Comparison of ENCODE assay signal across 16 mouse cellular contexts in the genomic region with DNA sequence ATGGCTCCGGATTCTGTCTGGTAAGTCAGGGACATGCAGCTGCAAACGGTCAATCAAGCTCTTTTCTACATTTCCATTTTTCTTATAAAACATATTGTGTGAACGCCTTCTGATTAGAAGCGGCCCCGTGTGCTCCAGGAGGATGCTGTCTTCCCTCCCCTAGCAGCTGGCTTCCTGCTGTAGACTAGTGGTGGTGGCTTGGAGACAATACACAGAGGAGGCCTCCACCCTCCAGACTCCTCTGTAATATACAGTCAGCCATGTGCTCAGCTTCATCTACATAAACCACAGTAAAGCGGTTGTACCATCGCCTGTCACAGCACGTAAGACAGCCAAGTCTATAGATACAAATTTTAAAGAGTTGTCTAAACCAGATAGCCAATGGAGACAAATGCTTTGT. TPM values are rescaled to one million over a fixed set of nuclear protein-coding genes. Genes with fewer than 3 reads are reported as not detected.
A peak's percentile ranks its signal among the peaks of the same experiment; 100 is the strongest.
DNase-seq lines count a peak whose midpoint lies in the region; ATAC-seq and TF ChIP-seq lines count a peak whose summit lies in the region.
"Had no signal": no experiment of that assay in that cellular context is flagged by ENCODE, and none has a peak within 500 bp of the region (broad histone marks: within the 10 kb centered on the region; RNA-seq: fewer than 3 reads in every experiment).

No protein-coding gene starts in this region.

- 0 out of 2 replicates have a peak overlapping the region, but pooled peaks have one; percentile 14 for H3K27ac ChIP-seq in forebrain, embryonic 15.5 days (replicated peaks)
- no peak overlapping the region for H3K27ac ChIP-seq in forebrain, embryonic 10.5 days
- H3K27ac ChIP-seq in kidney, postnatal 0 days, result no peak overlapping the region
- no peak overlapping the region for H3K27ac ChIP-seq in kidney, adult 2 months (ENCODE audit: insufficient read depth, low read depth, low read length)
- H3K27ac ChIP-seq: hindbrain, embryonic 14.5 days; lung, embryonic 15.5 days; midbrain, embryonic 10.5 days; neural tube, embryonic 12.5 days had no signal

- H3K9me3 ChIP-seq in forebrain, embryonic 15.5 days, result no peaks in the 10 kb centered on the region
- H3K9me3 ChIP-seq in forebrain, embryonic 10.5 days, result no peaks in the 10 kb centered on the region
- no peaks in the 10 kb centered on the region for H3K9me3 ChIP-seq in kidney, postnatal 0 days (replicated peaks; ENCODE audit: low read length)
- H3K9me3 ChIP-seq: lung, embryonic 15.5 days; midbrain, embryonic 10.5 days; neural tube, embryonic 12.5 days had no signal

- no peak overlapping the region for H3K9ac ChIP-seq in forebrain, embryonic 15.5 days (replicated peaks)
- no peak overlapping the region for H3K9ac ChIP-seq in kidney, postnatal 0 days (ENCODE audit: low read depth, low read length)
- H3K9ac ChIP-seq: hindbrain, embryonic 14.5 days; lung, embryonic 15.5 days; neural tube, embryonic 12.5 days had no signal

- no peak overlapping the region for H3K4me3 ChIP-seq in forebrain, embryonic 15.5 days
- no peak overlapping the region for H3K4me3 ChIP-seq in forebrain, embryonic 10.5 days
- no peak overlapping the region for H3K4me3 ChIP-seq in kidney, postnatal 0 days (replicated peaks; ENCODE audit: low read depth, low read length)
- no peak overlapping the region for H3K4me3 ChIP-seq in kidney, adult 2 months (ENCODE audit: insufficient read depth, low read depth, low read length)
- H3K4me3 ChIP-seq: lung, embryonic 15.5 days; midbrain, embryonic 10.5 days; neural tube, embryonic 12.5 days had no signal

- DNase-seq in forebrain, embryonic 10.5 days (ENCODE audit: extremely low spot score, low spot score), result no peak
- DNase-seq in kidney, postnatal 0 days (ENCODE audit: low spot score), result peak; percentile 44
- no peak for DNase-seq in kidney, adult 2 months
- DNase-seq in thymus, postnatal 0 days (ENCODE audit: low spot score), result peak; percentile 40
- DNase-seq in thymus, adult 18-20 months, result no peak
- no peak for DNase-seq in urinary bladder, postnatal 25 days (ENCODE audit: low spot score)
- DNase-seq in embryo, embryonic 11 days, result no peak
- DNase-seq: cerebellum, adult 11-12 months; heart, adult 18-20 months; liver; spleen, adult 18-20 months had no signal

- TF ChIP-seq CTCF in kidney, postnatal 0 days (IDR thresholded peaks at IDR 0.05; ENCODE audit: low read depth), result no peak
- TF ChIP-seq CTCF in kidney, adult 2 months (conservative IDR thresholded peaks at IDR 0.05; ENCODE audit: insufficient read depth, insufficient read length, low read depth, low read length), result no peak

- no peaks in the 10 kb centered on the region for H3K27me3 ChIP-seq in forebrain, embryonic 15.5 days
- H3K27me3 ChIP-seq in forebrain, embryonic 10.5 days (ENCODE audit: poor library complexity, severe bottlenecking), result no peaks in the 10 kb centered on the region
- no peaks in the 10 kb centered on the region for H3K27me3 ChIP-seq in kidney, postnatal 0 days (ENCODE audit: insufficient read depth, low read length)
- no peaks in the 10 kb centered on the region for H3K27me3 ChIP-seq in kidney, adult 2 months (replicated peaks; ENCODE audit: control insufficient read depth, insufficient read depth, low read length)
- H3K27me3 ChIP-seq: lung, embryonic 15.5 days; neural tube, embryonic 12.5 days had no signal

- H3K4me2 ChIP-seq in forebrain, embryonic 15.5 days (replicated peaks), result no peak overlapping the region
- H3K4me2 ChIP-seq in kidney, postnatal 0 days (ENCODE audit: low read length), result no peak overlapping the region
- H3K4me2 ChIP-seq: hindbrain, embryonic 14.5 days; lung, embryonic 15.5 days; neural tube, embryonic 12.5 days had no signal

- WGBS in forebrain, embryonic 15.5 days, result 80% methylated on average over 8 of the region's 8 CpGs
- WGBS in forebrain, embryonic 10.5 days, result 93% methylated on average over 8 of the region's 8 CpGs
- 76% methylated on average over 8 of the region's 8 CpGs for WGBS in kidney, postnatal 0 days
- WGBS in kidney, adult 2 months, result 78% methylated on average over 8 of the region's 8 CpGs

- no peaks in the 10 kb centered on the region for H3K36me3 ChIP-seq in forebrain, embryonic 15.5 days
- H3K36me3 ChIP-seq in forebrain, embryonic 10.5 days (replicated peaks), result 0 out of 2 replicates have a peak, but pooled peaks cover 2% of the 10 kb centered on the region
- no peaks in the 10 kb centered on the region for H3K36me3 ChIP-seq in kidney, postnatal 0 days (ENCODE audit: insufficient read depth, low read length)
- no peaks in the 10 kb centered on the region for H3K36me3 ChIP-seq in kidney, adult 2 months (ENCODE audit: control insufficient read depth, insufficient read depth, low read length)
- H3K36me3 ChIP-seq: midbrain, embryonic 10.5 days; neural tube, embryonic 12.5 days had no signal

- no peak for TF ChIP-seq POLR2A in kidney, adult 2 months (IDR thresholded peaks at IDR 0.05; ENCODE audit: low read depth, low read length)

- peak; percentile 58; the same call in 1 of the 2 replicates for ATAC-seq in forebrain, embryonic 15.5 days (replicated peaks)
- no peak for ATAC-seq in kidney, postnatal 0 days (replicated peaks; ENCODE audit: low FRiP score, low read depth)

- H3K4me1 ChIP-seq in forebrain, embryonic 15.5 days, result no peaks in the 10 kb centered on the region; the same call in 1 of the 2 replicates
- H3K4me1 ChIP-seq in forebrain, embryonic 10.5 days, result no peaks in the 10 kb centered on the region
- no peaks in the 10 kb centered on the region for H3K4me1 ChIP-seq in kidney, postnatal 0 days (replicated peaks; ENCODE audit: insufficient read depth, low read length)
- H3K4me1 ChIP-seq in kidney, adult 2 months (ENCODE audit: control insufficient read depth, insufficient read depth, low read length), result no peaks in the 10 kb centered on the region
- H3K4me1 ChIP-seq: midbrain, embryonic 10.5 days; neural tube, embryonic 12.5 days had no signal

RNA-seq across cellular contexts. Expression of a gene that starts 40.2 kb away (rescaled TPM):
- 13.2 and 14.2 TPM in 2 replicates for polyA plus RNA-seq in forebrain, embryonic 15.5 days (2015; fragmentation: Nextera tagmentation; extraction: Ambion mirVana)
- 13.2 and 14.5 TPM in 2 replicates for polyA plus RNA-seq in forebrain, embryonic 10.5 days (2016; fragmentation: Nextera tagmentation; extraction: Ambion mirVana)
- polyA plus RNA-seq in kidney, postnatal 0 days (2015; fragmentation: Nextera tagmentation; extraction: Ambion mirVana), result 46.0 and 46.3 TPM in 2 replicates
- polyA plus RNA-seq in kidney, adult 2 months (2012; rRNA removed), result 8.1 and 9.0 TPM in 2 replicates
- 7.5 and 7.8 TPM in 2 replicates for polyA plus RNA-seq in thymus, postnatal 0 days (2015; fragmentation: Nextera tagmentation; extraction: Ambion mirVana)

Comparison
In these comparisons a context has a peak if more than half of its experiments do, and no peak if none do; other contexts are left out.
1. DNase-seq: peak in kidney, postnatal 0 days (single experiment) and thymus, postnatal 0 days (single experiment); none in forebrain, embryonic 10.5 days (single experiment), kidney, adult 2 months (single experiment), thymus, adult 18-20 months (0 of 2), urinary bladder, postnatal 25 days (single experiment) and embryo, embryonic 11 days (single experiment).